Mouse (Mus musculus) megakaryocyte, embryonic 14.5 days (primary cell): ENCODE data around the gene Mrpl21.

Experiments used
- FLI1 ChIP-seq: IDR thresholded peaks from 2 replicates; pipeline ENCODE4 v1.6.1; 2012; ENCODE audit warnings: low read length, inconsistent platforms, mixed read lengths
- GATA1 ChIP-seq: IDR thresholded peaks from 3 replicates; pipeline ENCODE4 v1.6.1; 2012; ENCODE audit warnings: mixed read lengths, low read length, inconsistent platforms, borderline replicate concordance

DNA sequence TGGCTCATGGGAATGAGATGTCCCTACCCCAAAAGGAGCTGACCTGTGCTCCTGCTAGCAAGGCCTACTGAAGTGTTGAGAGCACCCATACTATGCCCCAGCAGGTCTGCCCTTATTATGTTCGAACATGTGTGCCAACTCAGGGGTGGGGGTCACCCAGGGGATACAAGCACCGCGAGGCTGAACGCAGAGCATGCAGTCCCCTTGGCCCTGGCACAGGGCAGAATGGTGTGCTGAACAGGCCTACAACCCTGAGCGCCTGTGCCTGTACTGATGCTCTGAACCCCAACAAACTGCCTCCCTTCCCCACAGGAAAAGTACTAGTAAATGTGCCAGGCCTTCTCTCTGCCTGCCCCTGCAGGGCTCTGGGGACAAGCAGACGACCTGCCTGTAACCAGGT is 18.4 kb upstream of the Mrpl21 start:
- TF ChIP-seq GATA1 = no peak
- TF ChIP-seq FLI1 = no peak
